Mouse (Mus musculus) adrenal gland, adult 8-10 months (tissue): ENCODE results near the gene Epn3. TPM values are rescaled to one million over a fixed set of nuclear protein-coding genes. Genes with fewer than 3 reads are reported as not detected.

ENCODE experiments used
- DNase-seq: peaks from one replicate; pipeline ENCODE4 v3.0.0; 2022
- total RNA-seq, 4 experiments: library from RNA; stranded (reverse); gene quantifications; 2 replicates each; pipeline ENCODE4 v1.2.4; 2022

Epn3 gene
- 10 to 100 TPM; 45.0 to 65.6 (median 56.0) TPM for total RNA-seq

DNA sequence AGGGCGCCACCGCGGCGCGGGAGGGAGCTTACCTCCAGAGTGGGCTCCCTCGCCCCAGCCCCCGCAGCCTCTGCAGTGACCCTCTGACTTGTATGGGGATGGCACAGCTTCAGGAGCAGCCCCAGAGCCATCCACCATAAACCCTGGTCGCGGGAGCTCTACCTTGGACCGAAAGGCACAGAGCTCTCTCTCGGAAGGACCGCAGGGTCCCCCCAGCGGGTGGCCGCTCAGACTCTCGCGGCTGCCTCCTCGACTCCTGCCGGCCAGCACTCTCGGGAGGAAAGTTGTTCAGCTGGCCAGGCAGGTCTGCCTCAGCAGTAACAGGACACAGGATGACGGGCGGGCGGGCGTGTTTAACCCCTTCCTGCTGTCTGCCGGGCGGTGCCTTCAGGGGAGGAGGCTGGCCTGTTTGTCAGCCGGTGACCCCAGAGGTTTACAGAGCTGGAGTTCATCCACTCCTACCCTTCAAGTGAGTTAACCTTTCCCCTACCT lies at the start of gene Epn3:
Gene Epn3, minus strand, starts transcription at position 314 of the 492 bp plus-strand sequence.
- no peak for DNase-seq

GRCm38 (mm10) chr11:94548888-94549690 lies 49.3 kb upstream of the Epn3 start, which contains the start of gene Rsad1:
TSS of gene Rsad1 (minus strand) at chr11:94549255.
- DNase-seq, result peak; percentile 93

- DNase-seq, result peak; percentile 64
These were observed 48.4 kb upstream of the Epn3 start for GRCm38 (mm10) chr11:94548041-94548784.

GRCm38 (mm10) chr11:94547271-94547670 lies 47.5 kb upstream of the Epn3 start:
- DNase-seq, result no peak

DNA sequence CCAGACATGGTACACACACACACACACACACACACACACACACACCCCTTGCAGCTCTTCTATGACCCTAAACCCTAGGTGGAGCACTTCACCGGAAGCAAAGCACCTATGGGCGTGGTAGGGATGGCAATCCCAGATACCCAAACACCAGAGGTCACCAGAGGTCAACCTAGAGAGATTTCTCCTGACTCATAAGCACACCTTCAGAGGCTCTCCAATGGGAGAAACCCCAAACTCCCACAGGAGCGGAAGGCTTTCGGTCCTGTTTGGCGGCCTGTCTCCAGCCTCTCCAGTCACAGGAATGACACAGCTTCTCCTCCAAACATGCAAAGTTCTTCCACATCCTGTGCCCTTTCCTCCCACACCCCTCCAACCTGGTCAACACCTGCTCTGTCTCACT lies 46.6 kb upstream of the Epn3 start:
- DNase-seq, result no peak

DNA sequence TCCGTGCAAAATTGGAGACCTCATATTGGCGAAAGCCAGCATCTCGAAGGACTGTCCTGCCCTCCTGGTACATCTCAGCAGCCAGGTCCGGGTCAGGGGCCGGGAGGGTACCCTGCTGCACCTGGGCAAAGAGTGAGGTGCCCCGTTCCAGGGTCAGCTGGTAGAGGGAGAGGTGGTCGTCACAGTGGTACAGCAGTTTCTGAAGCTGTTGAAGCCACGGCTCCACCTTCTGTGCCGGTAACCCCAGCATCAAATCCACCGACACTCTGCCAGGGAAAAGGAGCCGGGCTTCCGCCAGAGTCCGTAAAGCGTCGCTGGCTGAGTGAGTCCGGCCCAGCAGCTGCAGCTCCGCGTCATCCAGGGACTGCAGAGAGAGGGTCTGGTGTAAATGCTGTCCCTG lies 44.6 kb upstream of the Epn3 start:
- DNase-seq, result no peak

- DNase-seq, result peak; percentile 95
These were observed 44.2 kb upstream of the Epn3 start for GRCm38 (mm10) chr11:94543932-94544331.

DNA sequence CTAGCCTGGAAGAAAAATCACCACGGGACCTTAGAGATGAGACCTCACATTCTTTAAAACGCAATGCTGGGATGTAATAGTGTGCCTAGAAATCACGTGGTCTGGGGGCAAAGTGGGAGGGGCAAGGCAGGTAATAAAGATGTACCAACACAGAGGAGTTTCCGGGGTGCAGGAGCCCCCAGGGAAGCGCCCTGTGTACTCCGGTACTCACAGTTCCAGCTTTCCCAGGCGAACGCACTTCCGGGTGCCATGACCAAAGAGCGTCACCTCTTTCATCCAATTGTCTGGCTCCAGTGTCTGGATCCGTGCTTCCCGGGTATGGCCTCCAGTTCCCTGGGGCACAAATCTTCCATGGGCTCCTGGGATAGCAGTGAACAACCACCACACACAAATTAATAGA lies 43.6 kb upstream of the Epn3 start:
- DNase-seq, result no peak

DNA sequence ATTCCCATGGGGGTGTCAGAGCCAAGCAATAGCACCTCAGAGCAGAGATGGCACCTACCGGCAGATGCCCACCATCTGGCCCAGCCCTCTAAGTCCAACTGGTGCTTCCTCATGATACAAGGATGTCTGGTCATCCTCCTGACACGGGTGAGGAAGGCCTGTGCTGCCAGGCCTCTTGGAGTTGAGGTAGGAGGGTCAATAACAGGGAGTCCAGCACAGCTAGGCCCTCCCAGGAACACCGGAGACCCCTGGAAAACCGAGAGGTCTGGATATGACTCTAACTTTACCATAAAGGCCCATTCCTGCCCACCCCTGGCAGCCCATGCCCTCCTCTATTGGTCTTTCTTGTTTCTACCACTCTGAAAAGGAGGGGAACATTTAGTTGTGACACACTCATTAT lies 42.6 kb upstream of the Epn3 start:
- no peak for DNase-seq

- no peak for DNase-seq
These were observed 40.0 kb upstream of the Epn3 start for GRCm38 (mm10) chr11:94539761-94540160.

DNA sequence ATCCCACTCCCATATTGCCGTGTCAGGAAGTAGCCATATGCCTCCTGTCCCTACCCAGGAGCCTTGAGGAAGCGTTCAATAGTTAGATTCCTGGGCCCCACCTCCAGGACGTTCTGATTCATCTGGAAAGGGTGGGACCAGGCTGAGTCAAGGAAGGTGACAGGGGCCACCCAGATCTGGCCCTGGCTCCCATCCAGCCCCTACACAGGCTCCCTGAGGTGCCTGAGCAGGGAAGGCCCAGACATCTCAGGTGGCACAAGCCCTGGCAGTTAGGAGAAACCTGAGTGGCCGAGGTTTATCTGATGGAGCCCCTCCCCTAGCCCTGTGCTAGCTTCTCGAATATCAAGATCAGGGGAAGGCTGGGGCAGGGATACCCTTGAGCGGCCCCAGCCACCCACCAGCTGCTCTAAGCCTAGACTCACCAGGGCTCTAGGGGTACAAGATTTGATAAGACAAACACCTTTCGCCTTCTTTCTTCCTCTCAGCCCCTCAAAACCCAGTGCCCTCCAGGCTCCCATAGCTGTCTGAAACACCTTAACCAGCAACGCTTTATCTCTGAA lies 39.0 kb upstream of the Epn3 start:
- DNase-seq, result no peak

DNA sequence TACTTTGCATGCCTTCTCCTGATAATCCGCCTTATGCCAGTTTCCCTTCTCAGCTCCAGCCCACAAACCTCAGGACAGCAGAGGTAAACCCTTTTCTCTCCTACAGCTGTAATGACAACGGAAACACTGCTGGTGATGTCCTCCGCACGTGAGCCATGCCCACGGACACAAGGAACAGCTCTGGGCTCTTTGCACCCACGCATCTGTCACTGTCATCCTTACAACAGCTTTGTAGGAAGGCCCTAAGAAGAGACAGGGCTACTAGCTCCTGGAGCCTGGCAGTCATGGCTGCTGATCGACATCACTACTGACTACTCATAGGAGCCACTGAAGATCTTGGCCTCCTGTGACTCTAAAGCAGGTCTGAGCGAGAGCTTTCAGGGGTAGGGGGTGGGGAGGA lies 33.4 kb upstream of the Epn3 start:
- DNase-seq, result no peak

DNA sequence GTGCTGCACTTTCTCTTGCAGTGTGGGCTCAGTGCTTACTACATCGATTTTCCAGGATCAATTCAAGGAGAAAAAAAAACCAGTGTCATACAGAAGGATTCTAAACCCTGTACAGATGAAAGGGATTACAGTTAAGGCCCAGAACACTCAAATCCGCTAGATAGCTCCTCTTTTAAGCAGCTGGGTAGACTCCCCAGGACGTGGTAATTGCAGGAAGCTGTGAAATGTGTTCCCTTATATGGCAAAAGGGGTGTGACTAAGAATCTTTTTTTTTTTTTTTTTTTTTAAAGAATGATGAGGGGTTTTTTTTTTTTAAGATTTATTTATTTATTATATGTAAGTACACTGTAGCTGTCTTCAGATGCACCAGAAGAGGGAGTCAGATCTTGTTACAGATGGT lies 29.1 kb upstream of the Epn3 start:
- no peak for DNase-seq

- no peak for DNase-seq
These were observed 26.6 kb upstream of the Epn3 start for GRCm38 (mm10) chr11:94526171-94526879.

GRCm38 (mm10) chr11:94521219-94521843 lies 21.6 kb upstream of the Epn3 start, which contains the start of gene Mycbpap:
TSS of gene Mycbpap (minus strand) at chr11:94521742.
- peak; percentile 59 for DNase-seq

DNA sequence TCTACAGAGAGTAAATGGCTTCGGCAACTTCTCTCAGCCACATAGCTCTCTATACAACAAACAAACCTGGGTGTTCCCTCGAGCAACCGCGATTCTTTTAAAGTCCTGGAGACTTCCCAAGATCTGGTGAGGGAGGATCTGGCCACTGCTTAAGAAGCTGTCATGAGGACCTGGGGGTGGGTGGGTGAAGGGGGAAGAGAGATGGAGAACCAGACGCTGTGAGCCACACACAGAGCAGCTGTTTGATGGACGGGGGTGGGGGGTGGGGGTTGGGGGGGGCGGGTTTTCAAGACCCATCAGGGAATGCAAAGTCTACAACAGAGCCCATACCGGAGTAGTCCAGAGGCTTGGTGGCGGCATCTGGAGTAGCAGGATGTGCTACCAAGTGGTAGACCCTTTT lies 13.7 kb upstream of the Epn3 start:
- no peak for DNase-seq

DNA sequence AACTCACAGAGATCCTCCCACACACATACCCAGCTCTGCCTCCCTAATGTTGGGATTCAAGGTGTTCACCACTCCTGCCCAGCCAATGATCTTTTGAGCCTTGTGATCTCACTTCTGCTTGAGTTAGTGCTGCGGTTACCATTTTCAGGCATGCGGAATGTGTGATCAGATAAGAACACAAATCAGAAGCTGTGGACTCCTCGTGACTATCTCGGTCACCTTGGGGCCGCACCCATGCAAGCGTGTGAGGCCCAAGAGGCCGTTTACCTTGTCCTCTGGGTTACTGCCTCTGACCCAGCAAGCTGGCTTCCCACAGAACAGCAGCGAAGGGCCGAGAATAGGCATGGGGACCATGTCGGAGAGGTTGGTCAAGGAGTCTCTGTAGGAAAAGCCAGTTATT lies 9.2 kb upstream of the Epn3 start:
- no peak for DNase-seq

- no peak for DNase-seq
These were observed 1.7 kb upstream of the Epn3 start for GRCm38 (mm10) chr11:94501482-94501881.

DNA sequence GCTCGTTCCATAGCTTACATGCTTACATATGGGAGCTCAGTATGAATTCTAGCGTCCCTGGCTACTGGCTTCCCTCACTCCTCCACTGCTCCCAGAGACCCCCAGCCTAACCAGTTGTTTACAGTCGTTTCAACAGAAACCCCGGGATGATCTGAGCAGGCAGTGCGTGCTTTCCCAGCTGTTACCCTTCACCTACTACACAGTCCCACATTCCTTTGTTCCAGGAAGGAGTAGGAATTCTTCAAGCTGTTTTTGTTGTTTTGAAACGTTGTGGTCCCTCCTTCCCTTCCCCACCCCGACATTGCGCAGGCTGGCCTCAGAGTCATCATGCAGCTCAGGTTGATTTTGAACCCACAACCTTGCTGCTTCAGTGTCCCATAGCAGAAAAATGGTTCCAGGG lies 588 bp upstream of the Epn3 start:
- DNase-seq, result no peak

GRCm38 (mm10) chr11:94499035-94499434 lies 739 bp downstream of the Epn3 start:
- DNase-seq, result no peak

DNA sequence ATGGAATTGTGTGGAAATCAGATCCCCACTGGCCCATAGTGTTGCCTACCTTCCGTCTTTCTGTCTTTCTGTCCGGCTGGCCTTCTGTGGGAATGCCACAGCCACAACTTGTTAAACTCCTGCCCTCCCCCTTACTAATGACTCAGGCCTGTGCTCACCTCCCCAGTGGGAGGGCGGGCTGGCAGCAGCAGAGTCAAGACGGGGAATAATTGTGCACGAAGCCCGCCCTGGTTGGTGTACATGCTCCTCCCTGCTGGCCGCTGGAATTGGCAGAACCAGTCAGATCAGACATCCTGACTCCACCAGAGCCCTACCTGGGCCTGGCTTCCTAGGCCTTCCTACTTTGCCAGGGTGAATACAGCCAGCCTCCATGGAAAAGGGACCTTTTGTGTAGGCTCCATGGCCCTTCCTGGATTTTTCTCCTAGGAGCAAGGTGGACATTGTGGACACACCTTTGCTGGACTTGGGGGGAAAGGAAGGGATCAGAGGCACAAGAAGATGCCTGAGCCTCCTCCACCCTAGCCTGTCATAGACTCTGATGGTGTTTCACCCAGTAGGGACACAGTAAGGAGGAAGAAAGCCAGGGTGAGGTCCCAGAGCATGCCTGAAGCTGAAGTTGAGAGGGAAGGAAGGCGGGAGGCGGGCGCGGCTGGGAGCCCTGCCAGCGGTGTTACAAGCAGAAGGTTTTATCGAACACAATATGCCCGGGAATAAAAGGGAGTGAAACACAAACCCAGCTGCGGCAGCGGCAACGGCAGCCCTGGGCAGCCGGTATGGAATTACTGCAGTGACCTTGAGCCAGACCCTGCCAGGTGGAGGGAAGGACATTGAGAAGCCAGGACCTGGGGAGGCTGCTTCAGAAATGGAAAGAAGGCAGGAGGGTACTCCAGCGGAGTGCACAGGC lies 1.4 kb downstream of the Epn3 start:
- DNase-seq, result peak; percentile 76
